Mouse (Mus musculus) myocyte (in vitro differentiated cells): ENCODE measurements around the gene Xrcc4. TPM values are rescaled to one million over a fixed set of nuclear protein-coding genes. Genes with fewer than 3 reads are reported as not detected.

Experiments
- H3K27me3 ChIP-seq: one replicate; pipeline ENCODE4 v1.6.1; 2011; ENCODE audit not compliant: control insufficient read depth, insufficient read depth, insufficient read length
- H3K36me3 ChIP-seq: one replicate; pipeline ENCODE4 v1.6.1; 2011; ENCODE audit not compliant: control insufficient read depth, insufficient read depth
- H3K4me2 ChIP-seq: one replicate; pipeline ENCODE4 v1.6.1; 2011; ENCODE audit warnings: low read depth, control low read depth
- H3K4me3 ChIP-seq: one replicate; pipeline ENCODE4 v1.5.1; 2011; ENCODE audit warnings: mild to moderate bottlenecking, control low read depth, moderate library complexity
- H3K79me2 ChIP-seq: one replicate; pipeline ENCODE4 v1.6.1; 2011; ENCODE audit not compliant: control insufficient read depth, insufficient read depth
- H3ac ChIP-seq: one replicate; pipeline ENCODE4 v1.6.1; 2011; ENCODE audit not compliant: control insufficient read depth, insufficient read length
- CEBPB ChIP-seq: IDR thresholded peaks from 2 replicates; pipeline ENCODE4 v1.6.1; 2011; ENCODE audit warnings: mild to moderate bottlenecking, moderate library complexity; ENCODE audit not compliant: poor library complexity, insufficient read depth, severe bottlenecking
- E2F4 ChIP-seq: IDR thresholded peaks from one replicate; pipeline ENCODE4 v1.6.1; 2011; ENCODE audit warnings: mild to moderate bottlenecking, control low read depth, moderate library complexity; ENCODE audit not compliant: insufficient read depth
- MAX ChIP-seq: IDR thresholded peaks from one replicate; pipeline ENCODE4 v1.6.1; 2011; ENCODE audit warnings: low read depth, mild to moderate bottlenecking, control low read depth
- MYOD1 ChIP-seq, 3 experiments: IDR thresholded peaks; one replicate each; pipeline ENCODE4 v1.6.1; 2011; ENCODE audit warnings: control low read depth in 2 of 3, low read depth in 2 of 3, mild to moderate bottlenecking in 2 of 3, moderate library complexity in 1 of 3; ENCODE audit not compliant: insufficient read length in 2 of 3, control insufficient read depth in 1 of 3
- MYOG ChIP-seq, 3 experiments: IDR thresholded peaks; one replicate each; pipeline ENCODE4 v1.6.1; 2011; ENCODE audit warnings: control low read depth in 2 of 3, low read depth in 2 of 3, mild to moderate bottlenecking in 2 of 3; ENCODE audit not compliant: insufficient read length in 2 of 3, control insufficient read depth in 1 of 3, insufficient read depth in 1 of 3
- POLR2A ChIP-seq: IDR thresholded peaks from one replicate; pipeline ENCODE4 v1.6.1; 2011; ENCODE audit warnings: low read depth, mild to moderate bottlenecking, control low read depth, moderate library complexity; ENCODE audit not compliant: insufficient read length
- POLR2AphosphoS2 ChIP-seq: IDR thresholded peaks from one replicate; pipeline ENCODE4 v1.6.1; 2011; ENCODE audit warnings: low read depth, control low read depth; ENCODE audit not compliant: insufficient read length
- REST ChIP-seq: IDR thresholded peaks from one replicate; pipeline ENCODE4 v1.6.1; 2011; ENCODE audit warnings: mild to moderate bottlenecking, control low read depth, moderate library complexity; ENCODE audit not compliant: insufficient read depth, insufficient read length
- SRF ChIP-seq: IDR thresholded peaks from one replicate; pipeline ENCODE4 v1.6.1; 2011; ENCODE audit warnings: low read depth; ENCODE audit not compliant: control insufficient read depth, insufficient read length
- TCF12 ChIP-seq: IDR thresholded peaks from one replicate; pipeline ENCODE4 v1.6.1; 2011; ENCODE audit warnings: mild to moderate bottlenecking, control low read depth; ENCODE audit not compliant: poor library complexity, insufficient read depth, severe bottlenecking
- TCF3 ChIP-seq: IDR thresholded peaks from one replicate; pipeline ENCODE4 v1.6.1; 2011; ENCODE audit warnings: low read depth, control low read depth; ENCODE audit not compliant: insufficient read length
- USF1 ChIP-seq: IDR thresholded peaks from one replicate; pipeline ENCODE4 v1.6.1; 2011; ENCODE audit warnings: low read depth, mild to moderate bottlenecking, control low read depth, moderate library complexity
- polyA plus RNA-seq: library from polyadenylated mRNA; unstranded; fragments of >200 nt; fragmentation: generic; extraction: Trizol; gene quantifications from one replicate; pipeline ENCODE4 v1.2.1, GENCODE M21; 2012; ENCODE audit warnings: missing spikeins

The Xrcc4 gene
- polyA plus RNA-seq, 1 experiment: 7.6 TPM

DNA sequence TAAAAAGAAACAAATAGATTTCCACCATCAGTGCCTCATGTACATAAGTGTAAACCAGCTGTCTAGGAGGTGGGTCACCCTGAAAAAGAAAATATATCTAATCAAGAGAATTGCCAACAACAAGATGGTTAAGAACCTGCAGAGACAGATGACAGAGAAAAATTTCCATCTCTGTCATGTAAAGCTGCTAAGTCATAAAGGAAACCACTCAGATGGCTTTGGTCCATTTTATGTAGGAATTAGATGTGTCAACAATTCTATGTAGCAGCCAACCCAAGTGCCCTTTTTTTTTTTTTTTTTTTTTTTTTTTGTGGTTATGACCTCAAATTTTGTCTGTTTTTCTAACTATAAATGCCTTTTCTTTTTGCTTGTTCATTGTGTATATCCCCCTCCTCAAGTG lies 12.1 kb upstream of the Xrcc4 start:
- peaks cover 17% of the 10 kb centered on the region for H3K79me2 ChIP-seq
- H3K27me3 ChIP-seq: no peaks in the 10 kb centered on the region
- H3ac ChIP-seq: no peak overlapping the region
- no peak overlapping the region for H3K4me2 ChIP-seq
- no peak for TF ChIP-seq MAX
- no peak for TF ChIP-seq TCF3
- TF ChIP-seq MYOD1 (IDR thresholded peaks at IDR 0.05; ENCODE audit: control insufficient read depth in 1 of 3, insufficient read length in 2 of 3, low read depth in 2 of 3): no peak
- TF ChIP-seq TCF12: no peak
- TF ChIP-seq SRF: no peak
- TF ChIP-seq REST: no peak
- TF ChIP-seq POLR2A: no peak
- TF ChIP-seq USF1: no peak
- no peak for TF ChIP-seq MYOG (IDR thresholded peaks at IDR 0.05; ENCODE audit: control insufficient read depth in 1 of 3, insufficient read depth in 1 of 3, insufficient read length in 2 of 3, low read depth in 2 of 3)
- TF ChIP-seq E2F4: no peak
- no peak for TF ChIP-seq POLR2AphosphoS2
- no peak for TF ChIP-seq CEBPB
- H3K36me3 ChIP-seq: peaks cover 65% of the 10 kb centered on the region
- H3K4me3 ChIP-seq: no peak overlapping the region

DNA sequence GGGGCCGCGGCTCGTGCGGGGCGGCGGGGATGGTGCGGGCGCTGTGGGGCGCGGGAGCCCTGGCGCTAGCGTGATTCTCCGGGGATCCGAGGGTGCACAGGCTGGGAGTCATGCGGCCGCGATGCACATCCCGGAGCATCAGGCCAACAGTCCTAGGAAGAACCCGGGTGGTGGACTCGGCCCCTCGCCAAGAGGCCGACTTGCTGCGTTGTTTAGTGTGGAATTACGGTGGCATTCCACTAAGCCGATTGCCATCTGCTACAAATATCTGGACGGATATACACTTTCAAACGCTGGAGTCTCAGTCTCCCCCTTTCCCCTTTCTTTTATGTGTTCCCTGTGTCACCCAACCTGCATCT lies 396 bp upstream of the Xrcc4 start:
- no peak for TF ChIP-seq POLR2A
- no peak for TF ChIP-seq MAX
- TF ChIP-seq MYOG (IDR thresholded peaks at IDR 0.05; ENCODE audit: control insufficient read depth in 1 of 3, insufficient read depth in 1 of 3, insufficient read length in 2 of 3, low read depth in 2 of 3): no peak
- no peak for TF ChIP-seq CEBPB
- no peak for TF ChIP-seq REST
- TF ChIP-seq E2F4: no peak
- no peak for TF ChIP-seq MYOD1 (IDR thresholded peaks at IDR 0.05; ENCODE audit: control insufficient read depth in 1 of 3, insufficient read length in 2 of 3, low read depth in 2 of 3)
- TF ChIP-seq POLR2AphosphoS2: no peak
- TF ChIP-seq TCF3: no peak
- no peak for TF ChIP-seq SRF
- TF ChIP-seq USF1: no peak
- no peak for TF ChIP-seq TCF12
- H3K27me3 ChIP-seq: no peaks in the 10 kb centered on the region

DNA sequence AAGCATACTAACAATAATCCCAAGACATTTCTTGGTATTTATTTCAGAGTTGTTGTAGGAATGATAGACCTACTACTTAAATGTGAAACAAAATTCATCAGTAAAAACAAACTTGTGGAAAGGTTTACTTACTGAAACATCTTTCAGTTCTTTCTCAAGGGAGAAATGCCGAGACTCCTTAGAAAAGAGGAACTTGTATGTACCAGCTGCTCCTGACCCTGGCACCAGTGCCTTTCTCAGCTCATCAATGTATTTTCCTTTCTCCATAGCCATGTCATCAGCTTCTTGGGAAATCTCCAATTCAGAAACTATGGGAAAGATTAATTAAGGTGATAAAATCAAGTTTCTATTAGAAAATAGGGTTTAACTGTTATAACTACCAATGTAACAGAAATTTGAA lies 27.5 kb downstream of the Xrcc4 start:
- H3K79me2 ChIP-seq: no peaks in the 10 kb centered on the region
- H3K36me3 ChIP-seq: no peaks in the 10 kb centered on the region
- no peak overlapping the region for H3K4me3 ChIP-seq
- H3K4me2 ChIP-seq: no peak overlapping the region
- H3ac ChIP-seq: no peak overlapping the region
- no peak for TF ChIP-seq USF1
- no peak for TF ChIP-seq E2F4
- TF ChIP-seq POLR2A: no peak
- no peak for TF ChIP-seq REST
- TF ChIP-seq CEBPB: no peak
- no peak for TF ChIP-seq TCF3
- TF ChIP-seq TCF12: no peak
- no peak for TF ChIP-seq POLR2AphosphoS2
- TF ChIP-seq MAX: no peak
- TF ChIP-seq SRF: no peak
- TF ChIP-seq MYOD1 (IDR thresholded peaks at IDR 0.05; ENCODE audit: control insufficient read depth in 1 of 3, insufficient read length in 2 of 3, low read depth in 2 of 3): no peak
- no peak for TF ChIP-seq MYOG (IDR thresholded peaks at IDR 0.05; ENCODE audit: control insufficient read depth in 1 of 3, insufficient read depth in 1 of 3, insufficient read length in 2 of 3, low read depth in 2 of 3)
- no peaks in the 10 kb centered on the region for H3K27me3 ChIP-seq

More for the DNA sequence above, 396 bp upstream of the Xrcc4 start:
- Histone ChIP-seq H3K4me2 (peak overlapping the region; percentile 73), H3ac (peak overlapping the region; percentile 6), H3K4me3 (peak overlapping the region; percentile 69), H3K36me3 (peaks cover 2% of the 10 kb centered on the region), H3K79me2 (peaks cover 62% of the 10 kb centered on the region)

DNA sequence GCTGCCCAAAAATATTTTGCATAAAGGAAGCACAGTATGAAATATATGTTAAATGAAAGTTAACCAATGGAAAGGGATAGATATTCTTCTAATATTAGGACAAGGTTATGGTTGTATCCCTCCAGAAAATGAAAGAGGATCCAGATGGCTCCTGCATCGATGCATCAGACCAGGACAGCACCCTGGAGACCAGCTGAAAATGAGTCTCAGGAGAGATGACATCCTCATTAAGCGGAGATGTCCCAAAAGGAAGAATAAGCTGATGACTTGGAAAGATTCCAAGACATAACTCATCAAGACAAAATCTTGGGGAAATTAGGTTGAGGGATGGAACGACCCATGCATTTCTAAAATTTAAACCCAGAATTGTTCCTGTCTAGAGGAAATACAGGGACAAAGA lies 37.0 kb downstream of the Xrcc4 start:
- H3K4me2 ChIP-seq: no peak overlapping the region
- no peak for TF ChIP-seq TCF3
- TF ChIP-seq POLR2A: no peak
- no peak for TF ChIP-seq MAX
- no peak for TF ChIP-seq TCF12
- TF ChIP-seq REST: no peak
- TF ChIP-seq POLR2AphosphoS2: no peak
- TF ChIP-seq E2F4: no peak
- TF ChIP-seq MYOD1 (IDR thresholded peaks at IDR 0.05; ENCODE audit: control insufficient read depth in 1 of 3, insufficient read length in 2 of 3, low read depth in 2 of 3): no peak
- TF ChIP-seq CEBPB: no peak
- TF ChIP-seq MYOG (IDR thresholded peaks at IDR 0.05; ENCODE audit: control insufficient read depth in 1 of 3, insufficient read depth in 1 of 3, insufficient read length in 2 of 3, low read depth in 2 of 3): no peak
- no peak for TF ChIP-seq SRF
- no peak for TF ChIP-seq USF1
- H3K36me3 ChIP-seq: no peaks in the 10 kb centered on the region

DNA sequence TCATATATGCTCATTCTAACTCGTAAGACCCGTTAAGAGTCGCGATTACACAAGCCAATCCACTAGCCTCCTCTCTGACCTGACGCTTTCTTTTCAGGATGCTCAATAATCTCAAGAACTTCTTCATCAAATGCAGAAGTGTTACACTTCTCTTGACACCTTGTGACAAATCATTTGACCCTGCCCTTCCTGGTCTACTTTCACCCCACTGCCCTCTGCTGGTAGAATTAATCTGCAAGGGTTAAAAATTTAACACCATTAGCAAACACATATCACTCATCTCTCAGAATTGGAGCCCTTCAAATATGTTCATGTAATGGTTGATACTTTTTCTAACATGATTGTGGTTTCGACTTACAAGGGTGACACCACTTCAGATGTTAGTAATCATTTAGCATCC lies 37.7 kb downstream of the Xrcc4 start:
- H3ac ChIP-seq: no peak overlapping the region
- no peak overlapping the region for H3K4me2 ChIP-seq
- no peak for TF ChIP-seq MYOD1 (IDR thresholded peaks at IDR 0.05; ENCODE audit: control insufficient read depth in 1 of 3, insufficient read length in 2 of 3, low read depth in 2 of 3)
- TF ChIP-seq E2F4: no peak
- no peak for TF ChIP-seq POLR2A
- TF ChIP-seq TCF12: no peak
- no peak for TF ChIP-seq USF1
- TF ChIP-seq SRF: no peak
- no peak for TF ChIP-seq TCF3
- no peak for TF ChIP-seq POLR2AphosphoS2
- TF ChIP-seq REST: no peak
- TF ChIP-seq CEBPB: no peak
- TF ChIP-seq MAX: no peak
- no peak for TF ChIP-seq MYOG (IDR thresholded peaks at IDR 0.05; ENCODE audit: control insufficient read depth in 1 of 3, insufficient read depth in 1 of 3, insufficient read length in 2 of 3, low read depth in 2 of 3)
- H3K4me3 ChIP-seq: no peak overlapping the region
- no peaks in the 10 kb centered on the region for H3K36me3 ChIP-seq
- H3K27me3 ChIP-seq: no peaks in the 10 kb centered on the region
- no peaks in the 10 kb centered on the region for H3K79me2 ChIP-seq

More for the DNA sequence above, 37.0 kb downstream of the Xrcc4 start:
- Histone ChIP-seq H3ac (no peak overlapping the region), H3K79me2 (no peaks in the 10 kb centered on the region), H3K27me3 (no peaks in the 10 kb centered on the region), H3K4me3 (no peak overlapping the region)
